Mouse (Mus musculus) liver, embryonic 12.5 days (tissue): Measurements from ENCODE around the gene Hnrnpf. TPM values are rescaled to one million over a fixed set of nuclear protein-coding genes. Genes with fewer than 3 reads are reported as not detected.

Source experiments
- ATAC-seq: fragments of 200-750 bp; cut with Nextera tagmentation; 2 replicates; pipeline ENCODE4 v1.8.0; 2017; ENCODE audit warnings: moderate number of reproducible peaks, mild to moderate bottlenecking, moderate library complexity
- H3K27ac ChIP-seq: fragments of 300-500 bp; sonication (generic); 2 replicates; pipeline ENCODE4 v1.5.1; 2016; ENCODE audit warnings: mild to moderate bottlenecking
- H3K27me3 ChIP-seq: fragments of 300-500 bp; sonication (generic); replicated peaks from 2 replicates; pipeline ENCODE4 v1.6.1; 2016; ENCODE audit warnings: mild to moderate bottlenecking, moderate library complexity
- H3K36me3 ChIP-seq: fragments of 300-500 bp; sonication (generic); 2 replicates; pipeline ENCODE4 v1.6.1; 2016; ENCODE audit warnings: mild to moderate bottlenecking, moderate library complexity
- H3K4me1 ChIP-seq: fragments of 300-500 bp; sonication (generic); 2 replicates; pipeline ENCODE4 v1.6.1; 2016
- H3K4me2 ChIP-seq: fragments of 300-500 bp; sonication (generic); 2 replicates; pipeline ENCODE4 v1.6.1; 2016; ENCODE audit warnings: mild to moderate bottlenecking, moderate library complexity
- H3K4me3 ChIP-seq: fragments of 300-500 bp; sonication (generic); 2 replicates; pipeline ENCODE4 v1.5.1; 2016; ENCODE audit warnings: mild to moderate bottlenecking, moderate library complexity
- H3K9ac ChIP-seq: fragments of 300-500 bp; sonication (generic); 2 replicates; pipeline ENCODE4 v1.6.1; 2016; ENCODE audit warnings: mild to moderate bottlenecking, moderate library complexity
- H3K9me3 ChIP-seq: fragments of 300-500 bp; sonication (generic); replicated peaks from 2 replicates; pipeline ENCODE4 v1.6.1; 2016; ENCODE audit warnings: mild to moderate bottlenecking, moderate library complexity
- WGBS: fragments of 180-500 bp; shearing (Covaris S2); methylation state at CpG from one replicate; pipeline ENCODE4 v1.1.7; 2016; ENCODE audit not compliant: insufficient replicate concordance; 5-methylcytosine and 5-hydroxymethylcytosine counted together
- polyA plus RNA-seq: library from polyadenylated mRNA; unstranded; fragments of >200 nt; fragmentation: Nextera tagmentation; extraction: Ambion mirVana; gene quantifications from 2 replicates; pipeline ENCODE4 v1.2.1, GENCODE M21; 2016

Hnrnpf gene
- polyA plus RNA-seq, 1 experiment from 2014 or later, result 702 TPM

DNA sequence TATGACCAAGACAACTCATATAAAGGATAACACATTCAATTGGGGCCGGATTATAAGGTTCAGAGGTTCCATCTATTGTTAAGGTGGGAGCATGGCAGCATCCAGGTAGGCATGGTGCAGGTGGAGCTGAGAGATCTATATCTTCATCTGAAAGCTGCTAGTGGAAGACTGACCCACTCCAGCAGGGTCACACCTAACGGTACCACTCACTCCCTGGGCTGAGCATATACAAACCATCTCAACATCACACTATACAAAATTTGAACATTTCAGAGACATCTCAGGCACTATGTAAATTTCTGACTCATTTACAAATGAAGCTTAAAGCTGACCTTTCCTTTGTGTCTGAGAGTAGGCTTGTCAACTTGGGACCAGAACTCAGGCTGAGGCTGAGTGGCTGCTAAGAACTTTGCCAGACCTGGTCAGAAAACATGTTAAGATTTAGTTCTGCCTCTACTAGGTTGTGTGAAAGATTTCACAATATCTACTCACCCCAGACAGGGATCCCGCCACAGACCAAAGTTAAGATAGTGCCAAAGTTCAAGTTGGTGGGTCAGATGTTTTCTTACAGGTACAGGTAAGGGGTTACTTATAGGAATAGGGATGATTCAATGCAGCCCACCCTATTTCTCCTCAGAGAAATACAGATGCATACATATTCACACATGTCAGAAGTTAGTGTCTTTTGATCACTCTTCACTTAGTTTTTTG lies 30.0 kb downstream of the Hnrnpf start:
- peaks cover 50% of the 10 kb centered on the region for H3K36me3 ChIP-seq
- no peaks in the 10 kb centered on the region for H3K9me3 ChIP-seq
- peaks cover 9% of the 10 kb centered on the region; the same call in 1 of the 2 replicates for H3K4me1 ChIP-seq
- H3K4me2 ChIP-seq, result no peak overlapping the region
- H3K9ac ChIP-seq, result no peak overlapping the region
- no peak overlapping the region for H3K27ac ChIP-seq
- no peak for ATAC-seq
- H3K4me3 ChIP-seq, result no peak overlapping the region
- H3K27me3 ChIP-seq, result no peaks in the 10 kb centered on the region
- WGBS, result 83% methylated on average over 3 of the region's 3 CpGs

DNA sequence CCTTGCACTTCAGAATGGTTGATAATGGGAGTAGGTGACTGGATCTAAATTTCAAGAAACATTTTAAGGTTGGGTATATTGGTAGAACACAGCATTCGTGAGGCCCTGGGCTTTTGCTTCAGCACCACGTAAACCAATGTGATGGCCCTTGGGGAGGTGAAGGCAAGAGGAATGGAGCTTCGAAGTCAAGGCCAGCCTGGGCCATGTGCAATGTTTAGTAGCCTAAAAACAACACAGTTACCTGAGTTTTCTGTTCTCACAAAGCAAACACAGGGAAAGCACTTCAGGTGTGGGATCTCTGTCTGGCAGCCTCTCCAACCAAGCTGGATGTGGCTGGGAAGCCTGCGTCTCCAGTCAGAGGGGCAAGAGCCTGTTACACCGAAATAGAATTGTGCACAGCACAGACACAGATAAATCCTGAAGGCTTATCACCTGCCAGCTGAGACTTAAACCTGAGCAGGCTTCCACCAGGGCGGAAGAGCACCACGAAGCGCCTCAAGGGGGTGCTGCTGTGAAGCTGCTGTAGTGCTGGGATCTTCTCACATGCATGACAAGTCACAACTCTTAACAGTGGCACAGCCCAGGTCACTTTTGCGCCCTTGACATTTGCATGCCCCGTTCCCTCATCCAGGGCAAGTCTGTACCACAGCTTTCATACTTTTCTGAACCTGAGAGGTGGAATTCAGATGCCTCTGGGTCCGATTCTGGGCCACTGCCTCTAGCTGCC lies 32.4 kb downstream of the Hnrnpf start:
- 41% methylated on average over 11 of the region's 11 CpGs for WGBS

DNA sequence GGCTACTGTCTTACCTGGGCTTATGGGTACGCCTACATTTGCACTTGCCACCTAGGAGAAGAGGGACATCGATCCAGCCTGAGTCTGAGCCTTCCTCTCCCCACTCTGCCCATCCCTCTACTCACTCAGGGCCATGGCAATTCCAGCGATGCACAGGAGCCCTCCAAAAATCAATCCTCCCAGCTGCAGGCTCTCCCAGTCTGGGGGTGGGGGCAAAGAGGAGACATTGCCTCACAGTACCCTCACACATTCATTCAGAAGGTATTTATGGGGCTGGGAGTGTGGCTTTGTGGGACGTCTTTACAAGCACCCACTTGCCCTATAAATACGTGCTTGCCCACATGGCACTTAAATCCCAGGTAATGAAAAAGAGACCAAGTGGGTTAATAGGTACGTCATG lies 34.2 kb downstream of the Hnrnpf start:
- Histone ChIP-seq H3K27me3 (no peaks in the 10 kb centered on the region), H3K9me3 (no peaks in the 10 kb centered on the region), H3K9ac (no peak overlapping the region), H3K4me2 (no peak overlapping the region), H3K4me3 (no peak overlapping the region), H3K4me1 (peaks cover 9% of the 10 kb centered on the region; the same call in 1 of the 2 replicates), H3K36me3 (peaks cover 12% of the 10 kb centered on the region), H3K27ac (no peak overlapping the region)
- ATAC-seq, result no peak
- 82% methylated on average over 6 of the region's 6 CpGs for WGBS

More for the DNA sequence above, 32.4 kb downstream of the Hnrnpf start:
- no peaks in the 10 kb centered on the region for H3K9me3 ChIP-seq
- ATAC-seq, result peak; percentile 70
- H3K36me3 ChIP-seq, result peaks cover 30% of the 10 kb centered on the region
- H3K4me2 ChIP-seq, result no peak overlapping the region
- no peak overlapping the region for H3K27ac ChIP-seq
- no peak overlapping the region for H3K9ac ChIP-seq
- no peaks in the 10 kb centered on the region for H3K27me3 ChIP-seq
- no peak overlapping the region for H3K4me3 ChIP-seq
- H3K4me1 ChIP-seq, result peaks cover 9% of the 10 kb centered on the region; the same call in 1 of the 2 replicates

DNA sequence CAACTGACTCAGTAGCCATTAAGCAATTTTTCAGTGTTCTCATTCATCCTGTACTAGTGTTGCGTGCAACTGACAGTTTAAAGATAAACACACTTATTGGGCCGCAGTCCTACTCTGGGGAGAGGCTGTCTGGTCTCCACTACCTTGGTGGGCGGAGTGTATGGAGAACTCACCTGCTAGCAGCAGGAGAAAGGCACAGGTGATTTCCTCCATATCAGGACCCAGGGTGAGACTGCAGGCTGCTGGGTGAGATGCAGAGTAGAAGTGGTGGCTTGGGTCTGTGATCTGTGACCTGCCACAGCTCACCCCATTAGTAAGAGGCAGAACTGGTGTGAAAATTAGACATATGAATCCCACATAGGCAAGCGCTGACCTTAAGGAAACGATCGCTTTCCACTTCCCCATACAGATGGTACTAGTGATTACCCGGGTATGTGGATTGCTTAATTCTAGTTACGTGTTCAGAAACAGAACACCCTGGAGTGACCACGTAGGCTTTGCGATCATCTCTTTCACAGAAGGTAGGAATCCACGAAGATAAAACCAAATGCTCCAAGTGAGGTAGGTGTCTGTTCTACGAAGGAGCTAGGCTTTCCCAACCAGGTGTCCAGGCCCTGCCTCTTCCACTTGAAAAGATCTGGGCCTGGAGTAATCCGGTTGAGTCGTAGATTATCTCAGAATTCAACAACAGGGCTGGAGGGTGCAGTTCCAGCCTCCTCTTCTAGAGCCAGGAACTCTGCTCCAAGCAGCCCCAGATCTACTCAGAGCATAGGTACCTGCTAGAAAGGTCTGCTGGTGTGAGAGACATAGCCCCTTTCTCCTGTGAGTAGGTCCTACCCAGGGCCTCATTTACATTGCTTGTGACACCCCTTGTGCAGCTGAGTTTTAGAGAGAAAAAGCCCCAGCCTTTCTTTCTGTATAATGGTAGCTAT lies 35.8 kb downstream of the Hnrnpf start:
- no peak for ATAC-seq

DNA sequence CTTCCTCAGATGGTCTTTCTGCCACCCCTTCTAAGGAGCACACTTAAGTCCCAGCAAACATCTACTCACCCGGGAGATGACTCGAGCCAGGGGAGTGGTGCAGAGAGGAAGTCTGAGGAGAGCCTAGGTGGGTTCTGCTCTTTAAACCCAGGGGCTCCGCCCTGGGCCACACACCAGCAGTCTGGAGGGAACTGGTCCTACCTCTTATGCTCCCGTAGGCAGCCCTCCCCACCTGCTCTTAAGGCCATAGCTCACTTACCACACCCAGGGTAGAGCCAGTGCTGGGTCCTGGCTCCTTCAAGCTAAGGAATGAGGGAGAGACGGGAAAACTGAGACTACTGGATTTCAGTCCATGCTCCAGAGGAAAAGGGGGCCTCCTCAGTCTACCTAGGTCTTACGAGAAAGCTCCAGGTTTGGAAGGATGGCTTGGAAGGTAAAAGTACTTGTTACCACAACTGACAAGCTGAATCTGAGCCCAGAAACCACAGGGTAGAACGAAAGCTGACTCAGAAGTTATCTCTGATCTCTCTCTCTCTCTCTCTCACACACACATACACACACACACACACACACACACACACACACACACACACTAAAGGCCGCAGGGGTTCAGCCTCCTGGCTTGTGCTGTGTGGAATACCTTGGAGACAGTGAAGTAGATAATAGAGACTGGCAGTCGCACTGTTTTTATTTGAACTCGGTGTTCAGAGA lies 37.3 kb downstream of the Hnrnpf start, which contains the start of gene Fxyd4:
Fxyd4 (minus strand) TSS at position 471 of the 711 bp plus-strand sequence.
- Histone ChIP-seq H3K36me3 (no peaks in the 10 kb centered on the region), H3K4me2 (no peak within 1 kb of the TSS), H3K4me1 (peaks cover 2% of the 10 kb centered on the region; the same call in 1 of the 2 replicates), H3K9ac (no peak within 1 kb of the TSS), H3K27ac (no peak within 1 kb of the TSS), H3K4me3 (no peak within 1 kb of the TSS), H3K9me3 (no peaks in the 10 kb centered on the region), H3K27me3 (no peaks in the 10 kb centered on the region)
- WGBS, result 55% methylated on average over 10 of the region's 10 CpGs
- no peak for ATAC-seq

More for the DNA sequence above, 35.8 kb downstream of the Hnrnpf start:
- WGBS, result 54% methylated on average over 14 of the region's 14 CpGs
- no peaks in the 10 kb centered on the region for H3K27me3 ChIP-seq
- no peak overlapping the region for H3K9ac ChIP-seq
- no peaks in the 10 kb centered on the region for H3K36me3 ChIP-seq
- peaks cover 9% of the 10 kb centered on the region; the same call in 1 of the 2 replicates for H3K4me1 ChIP-seq
- no peak overlapping the region for H3K4me3 ChIP-seq
- H3K27ac ChIP-seq, result no peak overlapping the region
- H3K9me3 ChIP-seq, result no peaks in the 10 kb centered on the region
- no peak overlapping the region for H3K4me2 ChIP-seq

DNA sequence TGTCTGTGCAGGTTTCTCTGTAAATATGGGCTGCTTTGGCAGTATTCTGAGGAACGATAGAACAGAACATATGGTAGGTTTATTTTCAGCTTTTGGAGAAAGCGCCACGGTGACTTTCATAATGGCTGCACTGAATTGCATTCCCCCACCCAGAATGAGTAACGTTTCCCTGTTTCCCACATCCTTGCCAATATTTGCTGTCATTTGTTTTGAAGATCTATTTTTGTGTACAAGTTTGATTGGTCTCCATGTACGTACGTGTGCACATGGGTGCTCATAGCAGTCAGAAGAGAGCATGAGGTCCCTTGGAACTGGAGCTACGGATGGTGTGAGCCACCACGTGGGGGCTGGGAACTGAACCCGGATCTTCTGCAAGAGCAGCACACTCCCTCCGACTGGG lies 38.8 kb downstream of the Hnrnpf start:
- no peaks in the 10 kb centered on the region for H3K9me3 ChIP-seq
- ATAC-seq, result no peak

DNA sequence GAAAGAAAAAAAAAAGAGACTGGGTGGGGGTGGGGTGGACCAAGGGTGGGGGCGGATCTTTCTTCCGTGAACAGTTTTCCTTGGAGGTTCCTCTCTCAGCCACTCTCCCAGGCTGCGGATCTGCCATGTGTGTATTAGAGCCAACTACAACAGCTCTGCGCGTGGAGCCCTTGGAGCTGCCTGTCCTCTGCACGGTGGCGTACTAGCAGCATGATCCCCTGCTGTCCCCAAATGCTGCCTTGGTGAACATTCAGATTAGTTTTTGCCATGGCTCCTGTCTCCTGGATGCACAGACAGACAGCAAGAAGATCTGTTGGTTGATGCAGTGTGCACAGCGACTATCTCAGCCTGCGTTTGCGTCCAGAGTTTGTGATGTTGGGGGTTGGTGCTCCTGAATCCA lies 42.6 kb downstream of the Hnrnpf start:
- no peak for ATAC-seq
- H3K4me2 ChIP-seq, result no peak overlapping the region
- H3K27ac ChIP-seq, result no peak overlapping the region
- H3K4me3 ChIP-seq, result no peak overlapping the region
- H3K4me1 ChIP-seq, result no peaks in the 10 kb centered on the region
- H3K36me3 ChIP-seq, result no peaks in the 10 kb centered on the region
- no peaks in the 10 kb centered on the region for H3K9me3 ChIP-seq
- 71% methylated on average over 10 of the region's 10 CpGs for WGBS
- H3K27me3 ChIP-seq, result no peaks in the 10 kb centered on the region
- no peak overlapping the region for H3K9ac ChIP-seq

More for the DNA sequence above, 38.8 kb downstream of the Hnrnpf start:
- no peaks in the 10 kb centered on the region for H3K27me3 ChIP-seq
- no peak overlapping the region for H3K27ac ChIP-seq
- no peaks in the 10 kb centered on the region for H3K4me1 ChIP-seq
- WGBS, result 78% methylated on average over 10 of the region's 10 CpGs
- no peak overlapping the region for H3K9ac ChIP-seq
- H3K4me2 ChIP-seq, result no peak overlapping the region
- no peak overlapping the region for H3K4me3 ChIP-seq
- no peaks in the 10 kb centered on the region for H3K36me3 ChIP-seq

DNA sequence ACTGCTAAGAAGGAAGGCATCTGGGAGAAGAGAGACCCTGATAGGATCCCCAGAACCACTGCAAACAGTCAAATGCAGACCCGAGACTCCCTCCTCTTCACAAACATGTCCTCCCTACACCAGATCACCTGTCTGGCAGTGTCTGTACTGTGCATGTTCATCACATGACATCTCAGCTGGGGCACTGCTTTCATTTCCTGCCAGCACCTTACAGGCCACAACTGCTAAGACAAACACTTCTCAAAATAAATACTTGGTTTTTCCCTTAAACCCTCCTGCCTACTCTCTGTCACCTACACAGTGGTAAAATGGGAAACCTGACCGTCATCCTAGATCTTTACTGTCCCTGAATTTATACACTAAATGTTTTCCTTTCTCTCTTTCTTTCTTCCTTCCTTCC lies 43.8 kb downstream of the Hnrnpf start:
- no peak overlapping the region for H3K4me3 ChIP-seq
- no peak overlapping the region for H3K4me2 ChIP-seq
- no peaks in the 10 kb centered on the region for H3K9me3 ChIP-seq
- H3K4me1 ChIP-seq, result no peaks in the 10 kb centered on the region
- no peaks in the 10 kb centered on the region for H3K27me3 ChIP-seq
- ATAC-seq, result no peak
- H3K27ac ChIP-seq, result no peak overlapping the region
- H3K9ac ChIP-seq, result no peak overlapping the region
- 65% methylated on average over 2 of the region's 2 CpGs for WGBS
- H3K36me3 ChIP-seq, result no peaks in the 10 kb centered on the region

DNA sequence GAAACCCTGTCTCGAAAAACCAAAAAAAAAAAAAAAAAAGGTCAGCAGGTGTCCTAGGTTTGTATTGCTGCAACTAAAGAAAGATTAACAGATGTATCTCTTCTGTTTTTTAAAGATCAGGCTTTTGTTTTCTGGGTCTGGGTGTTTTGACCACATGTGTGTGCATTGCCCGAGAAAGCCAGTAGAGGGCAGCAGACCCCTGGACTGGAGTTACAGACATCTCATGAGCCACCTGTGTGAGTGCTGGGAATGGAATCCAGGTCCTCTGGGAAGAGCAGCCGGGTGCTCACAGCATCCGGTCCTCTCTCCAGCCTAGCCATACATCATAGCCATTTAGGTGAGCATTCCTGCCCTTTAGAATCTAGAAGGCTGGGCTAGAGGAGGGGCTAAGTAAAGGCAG lies 52.2 kb downstream of the Hnrnpf start:
- WGBS, result 56% methylated on average over 4 of the region's 4 CpGs
- ATAC-seq, result no peak
- H3K4me1 ChIP-seq, result peaks cover 8% of the 10 kb centered on the region
- H3K36me3 ChIP-seq, result no peaks in the 10 kb centered on the region
- H3K9ac ChIP-seq, result no peak overlapping the region
- no peak overlapping the region for H3K4me2 ChIP-seq
- no peak overlapping the region for H3K4me3 ChIP-seq
- no peak overlapping the region for H3K27ac ChIP-seq
- H3K27me3 ChIP-seq, result no peaks in the 10 kb centered on the region
- H3K9me3 ChIP-seq, result no peaks in the 10 kb centered on the region

DNA sequence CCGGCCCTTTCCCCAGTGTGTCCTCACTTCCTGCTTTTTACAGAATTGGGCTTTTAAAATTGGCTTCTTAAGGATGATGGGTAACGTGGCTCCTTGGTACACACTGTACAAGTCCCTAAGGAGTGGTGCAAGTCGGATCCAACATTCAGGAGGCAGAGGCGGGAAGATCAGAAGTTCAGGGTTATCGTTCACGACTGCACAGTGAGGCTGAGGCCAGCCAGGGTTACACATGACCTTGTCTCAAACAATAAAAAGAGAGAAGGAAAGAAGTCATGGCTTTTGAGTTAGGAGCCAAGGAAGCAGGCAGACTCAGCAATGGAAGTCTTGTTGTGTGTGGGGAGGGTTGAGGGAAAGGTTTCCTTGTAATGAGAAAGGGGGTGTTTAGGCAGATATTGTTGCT lies 56.0 kb downstream of the Hnrnpf start:
- WGBS, result 60% methylated on average over 6 of the region's 6 CpGs
- no peak overlapping the region for H3K27ac ChIP-seq
- H3K27me3 ChIP-seq, result no peaks in the 10 kb centered on the region
- H3K9ac ChIP-seq, result no peak overlapping the region
- no peak for ATAC-seq
- H3K4me1 ChIP-seq, result peaks cover 9% of the 10 kb centered on the region
- H3K36me3 ChIP-seq, result no peaks in the 10 kb centered on the region
- H3K9me3 ChIP-seq, result no peaks in the 10 kb centered on the region
- H3K4me2 ChIP-seq, result no peak overlapping the region
- no peak overlapping the region for H3K4me3 ChIP-seq

DNA sequence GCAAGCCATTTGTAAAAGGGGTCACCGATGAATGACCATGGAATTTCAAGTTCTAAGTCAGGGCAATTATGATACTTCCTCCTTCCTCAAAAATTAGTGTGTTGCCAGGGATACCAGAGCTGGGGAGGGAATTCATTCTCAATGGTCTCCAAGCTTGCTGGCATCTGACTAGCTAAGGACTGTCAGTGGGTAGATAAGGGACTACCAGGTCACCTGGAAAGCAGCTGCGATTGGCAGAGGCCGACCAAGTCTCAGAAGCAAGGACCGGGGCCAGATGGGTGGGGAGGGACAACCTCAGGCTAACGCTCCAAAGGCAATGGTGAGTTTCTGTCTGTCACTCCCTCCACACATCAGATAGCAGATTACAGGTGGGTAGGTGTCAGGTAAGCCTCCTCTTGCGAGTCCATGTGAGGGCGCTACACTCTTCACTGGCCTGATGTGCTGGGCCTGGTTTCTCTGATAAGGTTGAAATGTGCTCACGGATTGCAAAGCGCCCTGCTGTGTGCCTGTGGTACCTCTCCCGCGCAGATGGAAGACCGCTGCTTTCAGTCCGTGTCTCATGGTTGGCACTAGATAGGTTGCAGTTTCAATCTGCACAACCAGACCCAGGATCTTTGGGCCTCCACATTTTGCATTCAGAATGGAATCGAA lies 56.9 kb downstream of the Hnrnpf start:
- Histone ChIP-seq H3K9ac (no peak overlapping the region), H3K27me3 (no peaks in the 10 kb centered on the region), H3K4me1 (peaks cover 9% of the 10 kb centered on the region), H3K27ac (no peak overlapping the region), H3K4me2 (peak overlapping the region; percentile 28; the same call in 1 of the 2 replicates), H3K36me3 (no peaks in the 10 kb centered on the region), H3K9me3 (no peaks in the 10 kb centered on the region), H3K4me3 (no peak overlapping the region)
- no peak for ATAC-seq
- 18% methylated on average over 14 of the region's 14 CpGs for WGBS
